Mouse (Mus musculus) spleen, adult 2 months (tissue): Measurements from ENCODE around the gene Slc15a2.

Experiments used
- CTCF ChIP-seq: fragments of 200-500 bp; IDR thresholded peaks from 2 replicates; pipeline ENCODE4 v1.5.1; 2011; ENCODE audit warnings: mild to moderate bottlenecking, inconsistent platforms; ENCODE audit not compliant: insufficient read depth, insufficient read length, insufficient replicate concordance; ENCODE audit errors: extremely low read depth
- POLR2A ChIP-seq: fragments of 200-500 bp; IDR thresholded peaks from 2 replicates; pipeline ENCODE4 v1.6.1; 2011; ENCODE audit warnings: low read depth, low read length, inconsistent platforms

- TF ChIP-seq CTCF = no peak
- no peak for TF ChIP-seq POLR2A
Measured at GRCm38 (mm10) chr16:36739404-36739930, 45.3 kb downstream of the Slc15a2 start.
